Mouse (Mus musculus) cortical plate, adult 2 months (tissue): ENCODE results near the gene BC029722.

Experiments
- CTCF ChIP-seq: fragments of 200-500 bp; IDR thresholded peaks from 2 replicates; pipeline ENCODE4 v1.5.1; 2011; ENCODE audit warnings: mild to moderate bottlenecking, control low read depth, low read length; ENCODE audit not compliant: insufficient read depth; ENCODE audit errors: extremely low read depth
- POLR2A ChIP-seq: fragments of 200-500 bp; IDR thresholded peaks from 2 replicates; pipeline ENCODE4 v1.6.1; 2011; ENCODE audit warnings: mild to moderate bottlenecking, low read length, control low read depth; ENCODE audit not compliant: insufficient read depth; ENCODE audit errors: extremely low read depth

- TF ChIP-seq POLR2A (no peak), CTCF (no peak)
Measured at GRCm38 (mm10) chr2:155812637-155813036, 6.6 kb downstream of the BC029722 start.
